Mouse (Mus musculus): ENCODE measurements around the gene D130043K22Rik. TPM values are rescaled to one million over a fixed set of nuclear protein-coding genes. Genes with fewer than 3 reads are reported as not detected.
A peak's percentile ranks its signal among the peaks of the same experiment; 100 is the strongest.

D130043K22Rik gene
- polyA plus RNA-seq, 1 experiment from 2014 or later = 5.5 TPM

- H3K9ac ChIP-seq = no peak overlapping the region
- no peak overlapping the region for H3K27ac ChIP-seq
- H3K36me3 ChIP-seq (replicated peaks; ENCODE audit: control insufficient read depth, insufficient read depth) = peaks cover 18% of the 10 kb centered on the region
- no peak for DNase-seq (ENCODE audit: low spot score)
- H3K9me3 ChIP-seq (ENCODE audit: control insufficient read depth, low read length) = no peaks in the 10 kb centered on the region
- 73% methylated on average over 11 of the region's 11 CpGs for WGBS
- no peak for ATAC-seq (ENCODE audit: low FRiP score)
- H3K4me2 ChIP-seq (replicated peaks) = no peak overlapping the region
- no peaks in the 10 kb centered on the region for H3K27me3 ChIP-seq (ENCODE audit: control insufficient read depth, insufficient read depth, low read length)
- H3K4me1 ChIP-seq (replicated peaks; ENCODE audit: control insufficient read depth, insufficient read depth, low read length) = no peaks in the 10 kb centered on the region
- no peak overlapping the region for H3K4me3 ChIP-seq (replicated peaks; ENCODE audit: low read length)
These were observed 62.1 kb downstream of the D130043K22Rik start for GRCm38 (mm10) chr13:24906831-24907570.

GRCm38 (mm10) chr13:24909112-24909511, 64.2 kb downstream of the D130043K22Rik start:
- WGBS = 95% methylated on average over 1 of the region's 1 CpGs
- H3K4me2 ChIP-seq (replicated peaks) = no peak overlapping the region
- H3K36me3 ChIP-seq (replicated peaks; ENCODE audit: control insufficient read depth, insufficient read depth) = peaks cover 35% of the 10 kb centered on the region
- ATAC-seq (ENCODE audit: low FRiP score) (no peak), DNase-seq (ENCODE audit: low spot score) (no peak)
- no peak overlapping the region for H3K27ac ChIP-seq
- H3K9ac ChIP-seq = no peak overlapping the region
- no peaks in the 10 kb centered on the region for H3K4me1 ChIP-seq (replicated peaks; ENCODE audit: control insufficient read depth, insufficient read depth, low read length)
- H3K4me3 ChIP-seq (replicated peaks; ENCODE audit: low read length) = no peak overlapping the region
- H3K9me3 ChIP-seq (ENCODE audit: control insufficient read depth, low read length) = no peaks in the 10 kb centered on the region
- no peaks in the 10 kb centered on the region for H3K27me3 ChIP-seq (ENCODE audit: control insufficient read depth, insufficient read depth, low read length)

GRCm38 (mm10) chr13:24913576-24913975, 68.6 kb downstream of the D130043K22Rik start:
- Histone ChIP-seq H3K9me3 (ENCODE audit: control insufficient read depth, low read length) (no peaks in the 10 kb centered on the region), H3K4me3 (replicated peaks; ENCODE audit: low read length) (no peak overlapping the region), H3K36me3 (replicated peaks; ENCODE audit: control insufficient read depth, insufficient read depth) (peaks cover 72% of the 10 kb centered on the region), H3K27me3 (ENCODE audit: control insufficient read depth, insufficient read depth, low read length) (no peaks in the 10 kb centered on the region), H3K4me1 (replicated peaks; ENCODE audit: control insufficient read depth, insufficient read depth, low read length) (no peaks in the 10 kb centered on the region), H3K4me2 (replicated peaks) (no peak overlapping the region), H3K9ac (no peak overlapping the region), H3K27ac (no peak overlapping the region)
- WGBS = 99% methylated on average over 7 of the region's 7 CpGs
- ATAC-seq (ENCODE audit: low FRiP score) (no peak), DNase-seq (ENCODE audit: low spot score) (no peak)

- Histone ChIP-seq H3K4me3 (replicated peaks; ENCODE audit: low read length) (no peak overlapping the region), H3K9me3 (ENCODE audit: control insufficient read depth, low read length) (no peaks in the 10 kb centered on the region), H3K27ac (no peak overlapping the region), H3K9ac (no peak overlapping the region), H3K27me3 (ENCODE audit: control insufficient read depth, insufficient read depth, low read length) (no peaks in the 10 kb centered on the region), H3K4me2 (replicated peaks) (no peak overlapping the region), H3K4me1 (replicated peaks; ENCODE audit: control insufficient read depth, insufficient read depth, low read length) (no peaks in the 10 kb centered on the region), H3K36me3 (replicated peaks; ENCODE audit: control insufficient read depth, insufficient read depth) (peaks cover 81% of the 10 kb centered on the region)
- whole genome bisulfite sequencing = 93% methylated on average over 4 of the region's 4 CpGs
- no peak for ATAC-seq (ENCODE audit: low FRiP score)
- no peak for DNase-seq (ENCODE audit: low spot score)
These were observed 70.0 kb downstream of the D130043K22Rik start for GRCm38 (mm10) chr13:24914915-24915314.

GRCm38 (mm10) chr13:24915831-24916230, 70.9 kb downstream of the D130043K22Rik start:
- Histone ChIP-seq H3K27ac (no peak overlapping the region), H3K4me1 (replicated peaks; ENCODE audit: control insufficient read depth, insufficient read depth, low read length) (no peaks in the 10 kb centered on the region), H3K9ac (no peak overlapping the region), H3K4me2 (replicated peaks) (no peak overlapping the region), H3K4me3 (replicated peaks; ENCODE audit: low read length) (no peak overlapping the region), H3K27me3 (ENCODE audit: control insufficient read depth, insufficient read depth, low read length) (no peaks in the 10 kb centered on the region), H3K9me3 (ENCODE audit: control insufficient read depth, low read length) (no peaks in the 10 kb centered on the region), H3K36me3 (replicated peaks; ENCODE audit: control insufficient read depth, insufficient read depth) (peaks cover 75% of the 10 kb centered on the region)
- no peak for ATAC-seq (ENCODE audit: low FRiP score)
- 70% methylated on average over 13 of the region's 13 CpGs for WGBS
- no peak for DNase-seq (ENCODE audit: low spot score)

- Histone ChIP-seq H3K27ac (no peak overlapping the region), H3K36me3 (replicated peaks; ENCODE audit: control insufficient read depth, insufficient read depth) (peaks cover 71% of the 10 kb centered on the region), H3K27me3 (ENCODE audit: control insufficient read depth, insufficient read depth, low read length) (no peaks in the 10 kb centered on the region), H3K4me1 (replicated peaks; ENCODE audit: control insufficient read depth, insufficient read depth, low read length) (no peaks in the 10 kb centered on the region), H3K4me2 (replicated peaks) (no peak overlapping the region), H3K9me3 (ENCODE audit: control insufficient read depth, low read length) (no peaks in the 10 kb centered on the region), H3K4me3 (replicated peaks; ENCODE audit: low read length) (no peak overlapping the region), H3K9ac (no peak overlapping the region)
- WGBS = 27% methylated on average over 5 of the region's 5 CpGs
- DNase-seq (ENCODE audit: low spot score) (peak; percentile 79), ATAC-seq (ENCODE audit: low FRiP score) (peak; percentile 88; the same call in 1 of the 2 replicates)
These were observed 75.5 kb downstream of the D130043K22Rik start for GRCm38 (mm10) chr13:24920333-24920977.

GRCm38 (mm10) chr13:24921281-24921680, 76.3 kb downstream of the D130043K22Rik start:
- DNase-seq (ENCODE audit: low spot score) = no peak

GRCm38 (mm10) chr13:24923991-24924390, 79.1 kb downstream of the D130043K22Rik start:
- no peak for DNase-seq (ENCODE audit: low spot score)
- Histone ChIP-seq H3K9ac (no peak overlapping the region), H3K27ac (no peak overlapping the region), H3K27me3 (ENCODE audit: control insufficient read depth, insufficient read depth, low read length) (no peaks in the 10 kb centered on the region), H3K4me1 (replicated peaks; ENCODE audit: control insufficient read depth, insufficient read depth, low read length) (no peaks in the 10 kb centered on the region), H3K4me2 (replicated peaks) (no peak overlapping the region), H3K9me3 (ENCODE audit: control insufficient read depth, low read length) (no peaks in the 10 kb centered on the region), H3K36me3 (replicated peaks; ENCODE audit: control insufficient read depth, insufficient read depth) (peaks cover 49% of the 10 kb centered on the region), H3K4me3 (replicated peaks; ENCODE audit: low read length) (no peak overlapping the region)
- ATAC-seq (ENCODE audit: low FRiP score) = no peak
- 97% methylated on average over 5 of the region's 5 CpGs for WGBS

More at GRCm38 (mm10) chr13:24921281-24921680, 76.3 kb downstream of the D130043K22Rik start:
- H3K4me3 ChIP-seq (replicated peaks; ENCODE audit: low read length) = no peak overlapping the region
- peaks cover 70% of the 10 kb centered on the region for H3K36me3 ChIP-seq (replicated peaks; ENCODE audit: control insufficient read depth, insufficient read depth)
- H3K27me3 ChIP-seq (ENCODE audit: control insufficient read depth, insufficient read depth, low read length) = no peaks in the 10 kb centered on the region
- H3K9ac ChIP-seq = no peak overlapping the region
- WGBS = 85% methylated on average over 6 of the region's 6 CpGs
- H3K9me3 ChIP-seq (ENCODE audit: control insufficient read depth, low read length) = no peaks in the 10 kb centered on the region
- ATAC-seq (ENCODE audit: low FRiP score) = no peak
- no peak overlapping the region for H3K27ac ChIP-seq
- H3K4me2 ChIP-seq (replicated peaks) = no peak overlapping the region
- H3K4me1 ChIP-seq (replicated peaks; ENCODE audit: control insufficient read depth, insufficient read depth, low read length) = no peaks in the 10 kb centered on the region

- Histone ChIP-seq H3K27me3 (ENCODE audit: control insufficient read depth, insufficient read depth, low read length) (no peaks in the 10 kb centered on the region), H3K4me1 (replicated peaks; ENCODE audit: control insufficient read depth, insufficient read depth, low read length) (no peaks in the 10 kb centered on the region), H3K36me3 (replicated peaks; ENCODE audit: control insufficient read depth, insufficient read depth) (peaks cover 6% of the 10 kb centered on the region; the same call in 1 of the 2 replicates), H3K4me2 (replicated peaks) (no peak overlapping the region), H3K27ac (no peak overlapping the region), H3K4me3 (replicated peaks; ENCODE audit: low read length) (no peak overlapping the region), H3K9me3 (ENCODE audit: control insufficient read depth, low read length) (no peaks in the 10 kb centered on the region), H3K9ac (no peak overlapping the region)
- no peak for ATAC-seq (ENCODE audit: low FRiP score)
- no peak for DNase-seq (ENCODE audit: low spot score)
These were observed 85.7 kb downstream of the D130043K22Rik start for GRCm38 (mm10) chr13:24930591-24930990.

Data from hindbrain, embryonic 14.5 days (tissue).